Mouse (Mus musculus): ENCODE measurements around the gene Cfap298.

Cfap298 gene

DNA sequence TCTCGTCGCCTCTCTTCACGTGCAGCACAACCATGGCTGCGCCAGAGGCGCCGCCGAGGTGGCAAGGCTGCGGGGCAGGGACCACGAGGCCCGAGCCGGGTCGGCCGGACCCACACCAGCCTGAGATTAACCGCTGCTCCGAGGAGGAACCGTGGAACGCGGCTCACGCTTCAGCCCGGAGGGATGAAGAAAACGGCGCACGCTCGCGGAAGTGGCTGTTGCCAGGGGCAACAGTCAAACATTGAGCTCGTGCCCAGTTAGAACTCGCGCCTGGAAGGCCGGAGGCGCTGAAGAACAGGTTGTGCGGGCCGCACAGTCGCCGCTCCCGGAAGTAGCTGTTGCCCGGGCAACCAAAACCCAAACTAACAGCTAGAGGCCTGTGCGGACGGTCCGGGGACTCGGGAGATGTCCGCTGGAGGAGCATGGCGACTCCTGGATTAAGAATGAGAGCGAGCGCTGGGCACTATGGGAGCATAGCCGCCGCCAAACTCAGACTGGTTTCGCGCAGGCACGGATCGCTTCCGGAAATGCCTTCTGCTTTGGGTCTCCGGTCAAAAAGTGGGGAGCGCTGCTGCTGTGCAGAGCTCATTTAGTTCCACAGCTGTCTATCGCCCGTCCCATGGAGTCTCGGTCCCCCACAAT is at the start of gene Cfap298:
Cfap298 (minus strand) TSS at position 428 of the 642 bp plus-strand sequence.
- peak; percentile 96 for DNase-seq

DNA sequence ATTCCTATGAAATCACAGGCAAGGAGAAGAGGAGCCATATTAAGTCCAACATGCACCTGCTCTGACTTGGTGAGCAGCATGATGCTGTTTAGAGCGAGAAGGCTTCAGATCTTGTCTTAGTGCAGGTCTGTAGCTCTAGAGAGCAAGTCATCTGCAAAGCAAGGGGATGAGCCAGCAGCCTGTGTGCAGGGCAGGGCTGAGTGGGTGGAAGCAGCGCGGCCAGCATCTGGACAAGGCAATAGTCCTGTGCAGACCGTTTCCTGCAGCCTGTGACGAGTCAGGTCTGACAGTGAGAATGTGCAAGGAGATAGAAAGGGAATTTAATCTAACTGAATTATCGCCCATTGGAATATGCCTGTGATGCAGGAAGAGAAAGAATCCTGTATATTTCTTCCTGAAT is 36.1 kb upstream of the Cfap298 start:
- DNase-seq: no peak

- no peak for DNase-seq
Measured at GRCm38 (mm10) chr16:90966241-90966640, 31.3 kb upstream of the Cfap298 start.

DNA sequence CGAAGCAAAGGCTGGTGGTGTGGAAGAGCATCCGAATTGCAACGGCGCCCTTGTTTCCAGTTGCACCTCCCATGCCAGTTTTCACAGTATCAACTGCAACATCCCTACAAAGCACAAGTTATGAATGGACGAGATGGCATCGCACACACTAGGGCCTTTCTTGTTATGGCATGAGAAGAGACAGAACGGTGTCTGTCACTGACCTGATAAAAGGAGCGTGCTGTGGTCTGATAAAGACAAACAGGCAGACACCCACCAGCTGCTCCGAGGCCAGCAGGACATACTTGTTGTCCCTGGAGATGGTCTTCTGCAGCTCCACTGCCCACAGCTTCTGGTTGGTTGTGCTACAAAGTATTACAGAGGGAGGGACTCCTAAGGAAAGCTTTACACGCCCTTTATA is 29.4 kb upstream of the Cfap298 start:
- no peak for DNase-seq

DNA sequence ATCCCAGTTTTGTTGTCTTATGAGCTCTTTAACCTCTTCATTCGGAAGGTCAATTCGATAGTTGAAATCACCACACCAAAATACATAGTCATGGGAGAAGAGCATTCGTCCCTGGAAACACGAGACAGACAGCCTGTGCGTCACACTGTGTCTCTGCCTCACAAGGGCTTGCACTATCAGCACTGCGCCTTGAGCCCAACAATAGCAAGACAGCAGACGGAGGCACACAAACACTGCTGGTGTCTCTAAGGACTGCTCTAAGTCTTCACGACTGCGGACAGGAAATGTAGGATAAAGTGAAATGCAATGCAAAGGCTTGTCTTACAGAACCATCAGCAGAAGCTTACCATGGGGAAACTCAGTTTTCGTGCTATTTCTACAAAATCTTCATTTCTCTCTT is 29.0 kb upstream of the Cfap298 start:
- no peak for DNase-seq

GRCm38 (mm10) chr16:90963231-90963630 is 28.3 kb upstream of the Cfap298 start:
- DNase-seq: no peak

- DNase-seq: no peak
Measured at GRCm38 (mm10) chr16:90958301-90959085, 23.6 kb upstream of the Cfap298 start.

DNA sequence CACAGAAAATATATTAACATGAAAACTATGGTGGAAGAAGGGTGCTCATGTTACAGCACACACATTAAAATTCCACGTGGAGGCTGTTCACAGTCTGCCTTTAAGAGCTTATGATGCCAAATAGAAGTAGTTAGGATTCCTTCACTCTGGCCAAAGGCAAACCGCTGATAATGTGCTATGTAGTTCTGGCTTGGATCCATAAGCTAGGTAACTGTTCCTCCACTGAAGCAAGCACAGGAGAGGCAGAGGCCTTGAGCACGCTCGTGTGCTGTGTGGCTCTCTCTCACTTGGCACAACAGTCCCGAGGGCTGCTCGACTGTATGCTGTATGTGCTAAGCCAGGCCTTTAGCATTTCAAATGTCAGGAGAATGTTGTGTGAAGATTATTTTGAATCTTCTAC is 20.6 kb upstream of the Cfap298 start:
- DNase-seq: no peak

- no peak for DNase-seq
Measured at GRCm38 (mm10) chr16:90953770-90954169, 18.9 kb upstream of the Cfap298 start.

DNA sequence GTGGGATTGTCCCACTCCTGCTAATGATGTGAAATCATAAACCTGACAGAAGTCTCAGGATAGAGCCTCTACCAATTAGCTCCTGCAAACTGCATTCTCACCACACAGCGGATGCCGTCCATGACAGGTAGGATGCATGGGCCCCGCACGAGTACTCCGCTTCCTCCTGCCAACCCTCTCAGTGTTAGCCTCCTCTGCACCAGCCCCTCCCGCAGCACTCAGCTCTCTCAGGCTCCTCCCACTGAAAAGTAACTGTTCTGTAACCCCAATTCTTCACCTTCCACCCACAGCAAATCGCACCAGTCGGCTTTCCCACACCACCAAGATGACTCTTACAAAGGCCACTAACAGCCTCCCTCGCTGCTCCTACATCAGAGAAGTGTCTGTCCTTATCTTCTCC is 18.2 kb upstream of the Cfap298 start:
- DNase-seq: no peak

- no peak for DNase-seq
Measured at GRCm38 (mm10) chr16:90950354-90950963, 15.5 kb upstream of the Cfap298 start.

- no peak for DNase-seq
Measured at GRCm38 (mm10) chr16:90946977-90947376, 12.1 kb upstream of the Cfap298 start.

DNA sequence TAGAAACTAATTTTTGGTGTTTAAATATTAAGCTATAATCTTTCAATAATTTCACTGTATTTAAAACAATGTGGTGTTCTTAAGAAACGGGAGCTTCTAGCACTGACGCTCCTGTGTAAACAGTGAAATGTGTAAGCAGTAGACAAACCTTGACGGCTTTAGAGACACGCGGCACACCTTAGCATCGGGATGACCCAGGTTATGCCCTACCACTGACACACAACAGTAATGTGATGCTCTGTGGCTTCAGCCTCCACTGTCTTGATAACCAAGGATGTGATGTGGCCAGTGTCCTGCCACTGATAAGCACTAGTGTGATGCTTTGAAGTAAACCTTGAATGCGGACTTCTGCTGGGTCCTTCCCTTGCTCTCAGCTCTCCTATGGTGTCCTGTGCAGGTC is 6.3 kb upstream of the Cfap298 start:
- no peak for DNase-seq

DNA sequence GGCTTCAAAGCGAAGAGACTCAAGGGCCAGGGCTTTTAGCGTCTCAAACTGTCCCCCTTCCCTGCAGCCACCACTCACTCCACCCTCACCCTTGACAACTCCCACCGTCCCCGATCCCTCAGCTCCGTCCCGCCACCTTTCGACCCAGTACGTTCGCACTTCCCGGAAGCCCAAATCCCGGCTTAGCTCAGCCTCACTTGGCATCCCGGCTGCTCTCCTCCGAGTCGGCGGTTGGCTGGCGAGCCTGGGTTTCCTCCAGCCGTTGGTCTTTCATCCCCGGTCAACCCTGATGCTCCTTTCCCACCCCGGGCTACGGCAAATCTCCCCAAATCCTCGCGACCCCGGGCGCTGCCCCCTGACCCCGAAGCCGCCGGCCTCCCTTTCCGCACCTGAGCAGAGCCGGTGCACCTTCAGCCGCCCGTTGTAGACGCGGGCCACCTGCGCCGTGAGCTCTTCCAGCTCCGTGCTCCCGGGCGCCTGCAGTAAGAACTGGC is 674 bp downstream of the Cfap298 start:
- DNase-seq: peak; percentile 75

DNA sequence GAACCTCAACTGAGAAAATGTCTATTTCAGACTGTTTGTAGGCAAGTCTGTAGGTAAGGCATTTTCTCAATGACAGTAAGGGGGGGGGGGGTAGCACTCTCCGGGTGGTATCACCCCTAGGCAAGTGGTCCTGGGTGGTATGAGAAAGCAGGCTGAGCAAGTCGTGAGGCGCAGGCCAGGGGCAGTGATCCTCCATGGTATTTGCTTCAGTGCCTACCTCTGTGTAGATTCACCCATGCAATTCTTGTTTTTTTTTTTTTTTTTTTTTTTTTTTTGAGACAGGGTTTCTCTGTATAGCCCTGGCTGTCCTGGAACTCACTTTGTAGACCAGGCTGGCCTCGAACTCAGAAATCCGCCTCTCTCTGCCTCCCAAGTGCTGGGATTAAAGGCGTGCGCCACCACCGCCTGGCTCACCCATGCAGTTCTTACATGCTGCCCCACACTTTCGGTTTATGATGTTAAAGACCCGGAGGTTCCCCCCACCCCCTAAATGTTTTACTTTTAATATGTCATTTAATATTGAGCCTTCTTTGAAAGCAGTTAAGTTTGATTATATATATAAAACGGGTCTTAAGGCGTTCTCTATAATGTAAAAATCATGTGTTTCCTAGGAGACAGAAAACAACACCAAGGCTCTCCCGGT is 1.3 kb downstream of the Cfap298 start:
- DNase-seq: no peak

DNA sequence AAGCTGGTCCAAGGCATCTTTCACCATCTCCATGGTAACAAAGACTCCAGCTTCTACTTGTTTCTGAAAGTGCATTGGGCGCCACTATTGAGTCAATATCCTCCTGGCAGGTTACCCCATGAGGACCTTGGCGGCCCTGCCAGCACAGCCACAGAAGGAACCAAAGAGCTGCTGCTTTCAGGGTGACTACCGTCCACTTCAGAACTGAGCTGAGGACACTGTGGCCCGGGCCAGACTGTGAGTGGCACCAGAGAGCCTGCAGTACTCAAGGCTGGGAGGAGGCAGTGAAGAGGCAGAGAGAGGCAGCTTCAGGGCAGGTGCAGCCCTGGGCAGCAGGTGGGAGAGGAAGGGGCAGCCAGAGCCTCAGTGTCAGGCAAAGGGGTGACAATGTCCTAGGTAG is 7.5 kb downstream of the Cfap298 start:
- DNase-seq: no peak

- peak; percentile 82 for DNase-seq
Measured at GRCm38 (mm10) chr16:90925461-90925860, 9.5 kb downstream of the Cfap298 start.

DNA sequence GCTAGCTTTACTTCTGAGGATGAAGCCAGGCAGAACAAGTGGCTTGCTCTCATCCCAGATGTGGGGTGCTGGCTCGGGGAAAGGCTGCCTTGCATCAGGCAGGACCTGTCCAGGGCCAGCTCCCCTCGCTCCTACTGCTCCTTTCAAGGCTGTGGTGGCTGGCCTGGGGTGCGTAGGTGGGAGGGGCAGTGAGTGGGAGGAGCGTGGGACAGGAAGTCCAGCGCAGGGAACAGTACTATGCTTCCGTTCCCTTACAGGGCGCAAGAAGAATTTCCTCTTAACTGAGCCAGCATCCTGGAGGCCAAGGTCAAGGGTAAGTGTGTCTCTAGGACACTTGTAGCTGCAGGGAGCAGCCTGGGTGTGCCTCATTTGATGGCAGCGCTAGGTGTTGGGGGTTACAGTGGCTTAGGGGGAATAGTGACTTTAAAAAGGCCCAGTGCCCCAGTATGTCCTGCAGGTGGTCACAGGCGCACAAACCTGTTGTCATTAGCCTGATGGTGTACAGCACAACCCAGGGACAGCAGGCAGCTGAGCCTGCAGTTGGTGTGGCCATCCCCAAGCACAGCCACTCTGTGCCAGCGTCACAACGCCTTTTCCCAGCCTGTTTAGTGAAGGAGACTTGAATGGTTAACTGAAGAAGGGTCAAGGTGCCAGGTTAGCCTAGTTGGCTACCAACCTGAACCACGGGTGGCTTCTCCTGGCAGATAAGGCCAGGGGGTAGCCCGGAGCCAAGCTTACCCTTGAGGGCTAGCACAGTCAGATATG is 10.1 kb downstream of the Cfap298 start:
- DNase-seq: peak; percentile 57

GRCm38 (mm10) chr16:90921471-90922159 is 13.3 kb downstream of the Cfap298 start:
- DNase-seq: no peak

GRCm38 (mm10) chr16:90917156-90917555 is 17.8 kb downstream of the Cfap298 start:
- DNase-seq: no peak

DNA sequence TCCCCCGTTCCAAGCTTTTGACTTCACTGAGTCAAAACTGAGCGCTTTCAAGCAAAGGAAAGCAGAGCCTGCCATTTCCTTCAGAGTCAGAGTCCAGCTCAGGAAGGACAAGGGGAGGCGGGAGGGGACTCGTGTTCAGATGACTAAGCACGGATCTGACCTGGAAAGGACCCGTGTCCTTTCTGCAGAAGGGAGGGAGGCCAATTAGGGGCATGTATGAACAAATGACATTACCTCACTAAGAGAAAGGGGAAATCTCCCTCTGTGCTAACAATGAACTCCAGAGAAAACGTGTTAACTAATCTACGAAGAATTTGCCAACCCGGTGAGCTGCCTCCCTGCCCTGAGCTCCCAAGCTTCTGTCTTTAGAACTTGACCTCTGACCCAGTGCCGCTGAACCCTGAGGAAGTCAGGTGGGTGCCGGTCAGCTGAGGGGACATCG is 18.9 kb downstream of the Cfap298 start:
- peak; percentile 70 for DNase-seq

GRCm38 (mm10) chr16:90911766-90912165 is 23.1 kb downstream of the Cfap298 start:
- peak; percentile 35 for DNase-seq

Measured in kidney, postnatal 14 days (tissue).